Mouse (Mus musculus) ES-E14 (cell line): ENCODE data around the gene Capzb. TPM values are rescaled to one million over a fixed set of nuclear protein-coding genes. Genes with fewer than 3 reads are reported as not detected.

Experiments
- DNase-seq: peaks from one replicate; pipeline ENCODE4 v3.0.0-alpha.2; 2013; ENCODE audit warnings: low read depth, low spot score
- H3K27ac ChIP-seq: 2 replicates; pipeline ENCODE4 v1.5.1; 2012; ENCODE audit warnings: low read depth, mild to moderate bottlenecking, low read length, moderate library complexity, mixed read lengths; ENCODE audit not compliant: poor library complexity, insufficient read depth, severe bottlenecking
- H3K36me3 ChIP-seq: 2 replicates; pipeline ENCODE4 v1.6.1; 2012; ENCODE audit warnings: mild to moderate bottlenecking, low read length, moderate library complexity, mixed read lengths; ENCODE audit not compliant: control insufficient read depth, poor library complexity, insufficient read depth, severe bottlenecking
- H3K4me1 ChIP-seq, 2 experiments: fragments of 150-350 bp in 1 of 2; sonication (generic) in 1 of 2; 2 replicates each; pipeline ENCODE4 v1.6.1; 2012; ENCODE audit warnings: low read length in 2 of 2, mild to moderate bottlenecking in 1 of 2, mixed read lengths in 1 of 2; ENCODE audit not compliant: control insufficient read depth in 2 of 2, insufficient read depth in 2 of 2, poor library complexity in 1 of 2
- H3K4me3 ChIP-seq, 2 experiments: fragments of 150-350 bp in 1 of 2; sonication (generic) in 1 of 2; 2 replicates each; pipeline ENCODE4 v1.5.1; 2012; ENCODE audit warnings: low read length in 2 of 2, low read depth in 1 of 2, mild to moderate bottlenecking in 1 of 2, mixed read lengths in 1 of 2; ENCODE audit not compliant: insufficient read depth in 1 of 2, poor library complexity in 1 of 2, severe bottlenecking in 1 of 2
- H3K9ac ChIP-seq: 2 replicates; pipeline ENCODE4 v1.6.1; 2012; ENCODE audit warnings: low read depth, mild to moderate bottlenecking, low read length, mixed read lengths; ENCODE audit not compliant: poor library complexity, insufficient read depth, severe bottlenecking
- H3K9me3 ChIP-seq: fragments of 150-350 bp; sonication (generic); 2 replicates; pipeline ENCODE4 v1.6.1; 2012; ENCODE audit warnings: low read depth, mild to moderate bottlenecking, low read length; ENCODE audit not compliant: control insufficient read depth, insufficient read depth
- CHD2 ChIP-seq: IDR thresholded peaks from 2 replicates; pipeline ENCODE4 v1.6.1; 2014; ENCODE audit warnings: mild to moderate bottlenecking, low read depth, low read length, inconsistent platforms
- HCFC1 ChIP-seq: IDR thresholded peaks from 2 replicates; pipeline ENCODE4 v1.6.1; 2012; ENCODE audit warnings: low read length, inconsistent platforms, borderline replicate concordance; ENCODE audit not compliant: insufficient read depth
- MAFK ChIP-seq: IDR thresholded peaks from 2 replicates; pipeline ENCODE4 v1.6.1; 2014; ENCODE audit warnings: mild to moderate bottlenecking, low read depth, low read length, inconsistent platforms; ENCODE audit not compliant: insufficient read depth
- ZC3H11A ChIP-seq: IDR thresholded peaks from 2 replicates; pipeline ENCODE4 v1.6.1; 2012; ENCODE audit warnings: low read depth, mild to moderate bottlenecking, inconsistent platforms, low read length, borderline replicate concordance
- ZNF384 ChIP-seq: IDR thresholded peaks from 2 replicates; pipeline ENCODE4 v1.6.1; 2012; ENCODE audit warnings: low read depth, low read length, inconsistent platforms
- in situ Hi-C, 2 experiments: fragments of 600-800 bp; cut with MboI; formaldehyde crosslinking; loops; one replicate each; pipeline ENCODE4 v1.15.1; 2025; ENCODE audit warnings: low sequenced_read_pairs in 2 of 2, inconsistent platforms in 1 of 2; ENCODE audit not compliant: unreplicated experiment in 2 of 2
- total RNA-seq: library from RNA; depleted of rRNA; stranded (reverse); fragments of 300-350 nt; gene quantifications from 2 replicates; pipeline ENCODE4 v1.2.3, GENCODE M21; 2012; rRNA removed

Capzb gene
- 86.7 and 111 TPM in 2 replicates for total RNA-seq

GRCm38 (mm10) chr4:139192499-139193175, at the start of gene Capzb:
Capzb (plus strand) TSS chr4:139192899.
- no peak for TF ChIP-seq HCFC1
- no peak for TF ChIP-seq CHD2
- TF ChIP-seq ZC3H11A, result no peak
- no peak for TF ChIP-seq ZNF384
- TF ChIP-seq MAFK, result no peak
- peaks cover 18 to 31% of the 10 kb centered on the region in 2 experiments for H3K4me1 ChIP-seq
- peaks cover 2% of the 10 kb centered on the region; the same call in 1 of the 2 replicates for H3K36me3 ChIP-seq
- H3K9me3 ChIP-seq, result no peaks in the 10 kb centered on the region
- in situ Hi-C loops, result no loop called here
- H3K9ac ChIP-seq, result peak within 1 kb of the TSS; percentile 93
- peak within 1 kb of the TSS; percentile 94 for H3K27ac ChIP-seq
- H3K4me3 ChIP-seq, result peak within 1 kb of the TSS; percentile 96 to 99
- DNase-seq, result peak; percentile 94

GRCm38 (mm10) chr4:139142985-139143384, 49.7 kb upstream of the Capzb start:
- no peaks in the 10 kb centered on the region for H3K9me3 ChIP-seq
- H3K4me1 ChIP-seq, result peaks cover 2 to 6% of the 10 kb centered on the region in 2 experiments; a peak in 2 of 4 replicates
- H3K36me3 ChIP-seq, result no peaks in the 10 kb centered on the region
- peak overlapping the region; percentile 61; the same call in 1 of the 2 replicates for H3K9ac ChIP-seq
- in situ Hi-C loops, result no loop called here
- H3K27ac ChIP-seq, result no peak overlapping the region
- peak; percentile 43 for DNase-seq
- no peak for TF ChIP-seq HCFC1
- TF ChIP-seq CHD2, result no peak
- TF ChIP-seq MAFK, result no peak
- no peak for TF ChIP-seq ZC3H11A
- TF ChIP-seq ZNF384, result no peak
- H3K4me3 ChIP-seq, result peak overlapping the region; percentile 30 to 57; a peak in 3 of 4 replicates

- Histone ChIP-seq H3K27ac (no peak overlapping the region), H3K36me3 (no peaks in the 10 kb centered on the region), H3K4me1 (peaks cover 2 to 6% of the 10 kb centered on the region in 2 experiments; a peak in 2 of 4 replicates), H3K9me3 (no peaks in the 10 kb centered on the region), H3K9ac (no peak overlapping the region), H3K4me3 (no peak overlapping the region)
- in situ Hi-C loops, result no loop called here
- no peak for DNase-seq
- TF ChIP-seq HCFC1 (no peak), MAFK (no peak), ZC3H11A (no peak)
These were observed 48.1 kb upstream of the Capzb start for GRCm38 (mm10) chr4:139144577-139144976.

GRCm38 (mm10) chr4:139145156-139145555, 47.5 kb upstream of the Capzb start:
- Histone ChIP-seq H3K9me3 (no peaks in the 10 kb centered on the region), H3K4me3 (no peak overlapping the region), H3K27ac (no peak overlapping the region), H3K36me3 (no peaks in the 10 kb centered on the region), H3K4me1 (peaks cover 2 to 6% of the 10 kb centered on the region in 2 experiments; a peak in 2 of 4 replicates), H3K9ac (no peak overlapping the region; the same call in 1 of the 2 replicates)
- DNase-seq, result peak; percentile 81
- in situ Hi-C loops, result no loop called here
- TF ChIP-seq ZC3H11A, result peak; percentile 25; the same call in 1 of the 2 replicates
- no peak for TF ChIP-seq CHD2
